Mouse (Mus musculus) ES-E14 (cell line): ENCODE results near the gene Smc6. TPM values are rescaled to one million over a fixed set of nuclear protein-coding genes. Genes with fewer than 3 reads are reported as not detected.
A peak's percentile ranks its signal among the peaks of the same experiment; 100 is the strongest.

Experiments used
- DNase-seq: peaks from one replicate; pipeline ENCODE4 v3.0.0-alpha.2; 2013; ENCODE audit warnings: low read depth, low spot score
- H3K27ac ChIP-seq: 2 replicates; pipeline ENCODE4 v1.5.1; 2012; ENCODE audit warnings: low read depth, mild to moderate bottlenecking, low read length, moderate library complexity, mixed read lengths; ENCODE audit not compliant: poor library complexity, insufficient read depth, severe bottlenecking
- H3K36me3 ChIP-seq: 2 replicates; pipeline ENCODE4 v1.6.1; 2012; ENCODE audit warnings: mild to moderate bottlenecking, low read length, moderate library complexity, mixed read lengths; ENCODE audit not compliant: control insufficient read depth, poor library complexity, insufficient read depth, severe bottlenecking
- H3K4me1 ChIP-seq, 2 experiments: fragments of 150-350 bp in 1 of 2; sonication (generic) in 1 of 2; 2 replicates each; pipeline ENCODE4 v1.6.1; 2012; ENCODE audit warnings: low read length in 2 of 2, mild to moderate bottlenecking in 1 of 2, mixed read lengths in 1 of 2; ENCODE audit not compliant: control insufficient read depth in 2 of 2, insufficient read depth in 2 of 2, poor library complexity in 1 of 2
- H3K4me3 ChIP-seq, 2 experiments: fragments of 150-350 bp in 1 of 2; sonication (generic) in 1 of 2; 2 replicates each; pipeline ENCODE4 v1.5.1; 2012; ENCODE audit warnings: low read length in 2 of 2, low read depth in 1 of 2, mild to moderate bottlenecking in 1 of 2, mixed read lengths in 1 of 2; ENCODE audit not compliant: insufficient read depth in 1 of 2, poor library complexity in 1 of 2, severe bottlenecking in 1 of 2
- H3K9ac ChIP-seq: 2 replicates; pipeline ENCODE4 v1.6.1; 2012; ENCODE audit warnings: low read depth, mild to moderate bottlenecking, low read length, mixed read lengths; ENCODE audit not compliant: poor library complexity, insufficient read depth, severe bottlenecking
- H3K9me3 ChIP-seq: fragments of 150-350 bp; sonication (generic); 2 replicates; pipeline ENCODE4 v1.6.1; 2012; ENCODE audit warnings: low read depth, mild to moderate bottlenecking, low read length; ENCODE audit not compliant: control insufficient read depth, insufficient read depth
- CHD2 ChIP-seq: IDR thresholded peaks from 2 replicates; pipeline ENCODE4 v1.6.1; 2014; ENCODE audit warnings: mild to moderate bottlenecking, low read depth, low read length, inconsistent platforms
- HCFC1 ChIP-seq: IDR thresholded peaks from 2 replicates; pipeline ENCODE4 v1.6.1; 2012; ENCODE audit warnings: low read length, inconsistent platforms, borderline replicate concordance; ENCODE audit not compliant: insufficient read depth
- MAFK ChIP-seq: IDR thresholded peaks from 2 replicates; pipeline ENCODE4 v1.6.1; 2014; ENCODE audit warnings: mild to moderate bottlenecking, low read depth, low read length, inconsistent platforms; ENCODE audit not compliant: insufficient read depth
- ZC3H11A ChIP-seq: IDR thresholded peaks from 2 replicates; pipeline ENCODE4 v1.6.1; 2012; ENCODE audit warnings: low read depth, mild to moderate bottlenecking, inconsistent platforms, low read length, borderline replicate concordance
- ZNF384 ChIP-seq: IDR thresholded peaks from 2 replicates; pipeline ENCODE4 v1.6.1; 2012; ENCODE audit warnings: low read depth, low read length, inconsistent platforms
- in situ Hi-C, 2 experiments: fragments of 600-800 bp; cut with MboI; formaldehyde crosslinking; loops; one replicate each; pipeline ENCODE4 v1.15.1; 2025; ENCODE audit warnings: low sequenced_read_pairs in 2 of 2, inconsistent platforms in 1 of 2; ENCODE audit not compliant: unreplicated experiment in 2 of 2
- total RNA-seq: library from RNA; depleted of rRNA; stranded (reverse); fragments of 300-350 nt; gene quantifications from 2 replicates; pipeline ENCODE4 v1.2.3, GENCODE M21; 2012

Gene Smc6
- total RNA-seq, 1 experiment: 61.4 TPM

DNA sequence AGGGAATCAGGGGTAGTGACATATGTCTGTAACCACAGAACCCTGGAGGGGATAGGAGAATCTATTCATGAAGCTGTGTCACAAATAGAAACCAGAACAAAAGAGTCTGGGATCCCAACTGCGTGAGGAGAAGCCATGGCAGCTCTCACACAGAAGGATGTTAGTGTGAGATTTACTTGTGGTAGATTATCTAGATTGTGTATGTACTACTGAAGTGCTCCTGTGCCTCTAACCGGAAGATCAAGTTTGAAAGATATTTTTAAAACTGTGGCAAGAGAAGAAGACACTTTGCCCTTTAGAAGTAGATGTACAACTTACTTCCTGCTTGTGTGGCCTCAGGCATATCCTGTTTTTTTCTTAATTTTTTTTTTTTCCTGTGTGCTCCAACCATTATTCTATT lies 35.4 kb upstream of the Smc6 start:
- Histone ChIP-seq H3K4me3 (no peak overlapping the region), H3K27ac (no peak overlapping the region), H3K36me3 (no peaks in the 10 kb centered on the region), H3K9me3 (no peaks in the 10 kb centered on the region), H3K4me1 (peaks cover 0 to 3% of the 10 kb centered on the region in 2 experiments; a peak in 1 of 4 replicates), H3K9ac (no peak overlapping the region)
- no peak for DNase-seq
- in situ Hi-C loops: no loop called here
- no peak for TF ChIP-seq CHD2
- no peak for TF ChIP-seq ZNF384
- TF ChIP-seq ZC3H11A: no peak
- TF ChIP-seq MAFK: no peak
- TF ChIP-seq HCFC1: no peak

DNA sequence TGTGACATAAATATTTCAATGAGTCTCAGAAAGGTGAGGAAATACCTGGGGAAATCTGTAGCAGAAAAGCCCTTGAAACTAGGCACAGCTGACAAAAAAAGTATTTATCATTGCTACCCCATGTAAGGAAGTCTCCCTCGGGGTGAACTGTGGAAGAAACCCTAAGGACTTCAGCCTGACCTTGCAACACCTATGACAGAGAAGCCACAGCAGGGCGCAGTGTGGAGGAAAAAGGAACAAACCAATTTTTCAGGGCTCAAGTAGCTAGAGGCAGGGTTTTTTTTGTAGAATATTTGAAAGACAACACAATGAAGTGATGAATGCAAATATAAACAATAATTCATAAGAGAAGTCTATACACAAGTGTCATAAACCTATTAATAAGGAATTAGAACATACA lies 29.7 kb upstream of the Smc6 start:
- no peak for DNase-seq
- in situ Hi-C loops: no loop called here
- no peak overlapping the region for H3K4me3 ChIP-seq
- H3K9ac ChIP-seq: no peak overlapping the region
- H3K36me3 ChIP-seq: no peaks in the 10 kb centered on the region; the same call in 1 of the 2 replicates
- TF ChIP-seq ZNF384 (no peak), HCFC1 (no peak), ZC3H11A (no peak)
- H3K27ac ChIP-seq: no peak overlapping the region
- H3K4me1 ChIP-seq: no peaks in the 10 kb centered on the region
- H3K9me3 ChIP-seq: no peaks in the 10 kb centered on the region

DNA sequence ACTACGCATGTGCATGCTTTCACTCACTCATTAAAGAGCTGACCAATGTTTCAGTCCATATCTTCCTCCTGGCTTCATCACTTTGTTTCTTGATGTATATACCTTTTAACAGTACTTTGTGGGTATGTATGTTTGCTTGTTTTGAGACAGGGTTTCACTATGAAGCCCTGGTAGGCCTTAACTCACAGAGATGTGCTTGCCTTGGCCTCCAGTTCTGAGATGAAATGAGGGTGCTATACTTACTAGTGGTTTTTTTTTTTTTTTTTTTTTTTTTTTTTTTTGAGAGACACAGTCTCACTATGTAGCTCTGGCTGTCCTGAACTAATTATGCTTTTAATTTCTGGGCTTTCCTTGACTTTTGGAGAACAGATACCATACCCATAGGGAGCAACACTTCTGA lies 18.2 kb upstream of the Smc6 start:
- H3K36me3 ChIP-seq: peaks cover 13% of the 10 kb centered on the region
- no peak for DNase-seq
- no peak for TF ChIP-seq CHD2
- TF ChIP-seq ZNF384: no peak
- no peak for TF ChIP-seq HCFC1
- no peak for TF ChIP-seq ZC3H11A
- TF ChIP-seq MAFK: no peak

GRCm38 (mm10) chr12:11250322-11250721 lies 15.4 kb upstream of the Smc6 start:
- no peak overlapping the region for H3K9ac ChIP-seq
- DNase-seq: no peak
- H3K36me3 ChIP-seq: peaks cover 10% of the 10 kb centered on the region

More for the DNA sequence above, 18.2 kb upstream of the Smc6 start:
- Histone ChIP-seq H3K4me3 (no peak overlapping the region), H3K27ac (no peak overlapping the region), H3K9me3 (no peaks in the 10 kb centered on the region), H3K9ac (no peak overlapping the region), H3K4me1 (no peaks in the 10 kb centered on the region)
- in situ Hi-C loops: no loop called here

DNA sequence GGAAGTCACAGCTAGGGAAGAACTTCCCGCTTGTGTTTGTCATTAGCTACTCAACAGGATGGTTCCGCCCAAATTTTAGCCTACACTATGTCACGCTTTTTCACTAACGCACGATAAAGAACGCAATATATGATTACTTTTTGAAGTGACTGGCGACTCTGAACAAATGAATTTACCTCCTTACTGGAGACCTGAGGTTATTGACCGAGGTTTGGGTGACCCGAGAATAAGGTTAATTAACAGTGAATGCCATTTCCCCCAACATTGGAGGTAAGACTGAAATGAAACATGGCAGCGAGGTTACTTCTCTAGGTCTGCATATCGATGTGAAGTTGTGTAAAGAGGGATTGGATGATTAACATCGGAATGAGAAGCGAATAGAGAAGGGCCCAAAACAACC lies 791 bp upstream of the Smc6 start:
- Histone ChIP-seq H3K4me3 (peak overlapping the region; percentile 96 to 98), H3K36me3 (no peaks in the 10 kb centered on the region), H3K9me3 (no peaks in the 10 kb centered on the region), H3K27ac (no peak overlapping the region), H3K4me1 (peaks cover 1 to 2% of the 10 kb centered on the region in 2 experiments; a peak in 2 of 4 replicates), H3K9ac (peak overlapping the region; percentile 89)
- TF ChIP-seq ZC3H11A: no peak
- TF ChIP-seq MAFK: no peak
- TF ChIP-seq CHD2: no peak
- TF ChIP-seq HCFC1: no peak
- TF ChIP-seq ZNF384: no peak
- in situ Hi-C loops: no loop called here
- no peak for DNase-seq

More at GRCm38 (mm10) chr12:11250322-11250721, 15.4 kb upstream of the Smc6 start:
- H3K4me1 ChIP-seq: no peaks in the 10 kb centered on the region
- no peak overlapping the region for H3K4me3 ChIP-seq
- TF ChIP-seq CHD2: no peak
- TF ChIP-seq ZNF384: no peak
- TF ChIP-seq MAFK: no peak
- no peak for TF ChIP-seq ZC3H11A
- no peak for TF ChIP-seq HCFC1
- H3K9me3 ChIP-seq: no peaks in the 10 kb centered on the region
- in situ Hi-C loops: no loop called here
- H3K27ac ChIP-seq: no peak overlapping the region
